In genomic region chr16:87527553-87528249, GRCm38 (mm10) we compare ENCODE assay signal across 25 mouse cellular contexts. TPM values are rescaled to one million over a fixed set of nuclear protein-coding genes. Genes with fewer than 3 reads are reported as not detected.
"Had no signal": no experiment of that assay in that cellular context is flagged by ENCODE, and none has a peak within 500 bp of the region (broad histone marks: within the 10 kb centered on the region; RNA-seq: fewer than 3 reads in every experiment).

No protein-coding gene starts in this region.

- H3K9me3 ChIP-seq: limb, embryonic 13.5 days; liver, embryonic 12.5 days; liver, embryonic 15.5 days; neural tube, embryonic 15.5 days; stomach, embryonic 15.5 days had no signal

- H3K36me3 ChIP-seq: limb, embryonic 10.5 days; limb, embryonic 13.5 days; liver, embryonic 12.5 days; liver, embryonic 15.5 days; neural tube, embryonic 15.5 days; stomach, embryonic 15.5 days had no signal

- ATAC-seq: inflammation-experienced regulatory T-cells, adult 6 months; intestine, embryonic 16.5 days; liver, embryonic 12.5 days had no signal

- H3K27me3 ChIP-seq: limb, embryonic 13.5 days; liver, embryonic 12.5 days; liver, embryonic 15.5 days; neural tube, embryonic 15.5 days; stomach, embryonic 15.5 days had no signal

- H3K9ac ChIP-seq: limb, embryonic 13.5 days; liver, embryonic 12.5 days; liver, embryonic 15.5 days; neural tube, embryonic 15.5 days; stomach, embryonic 15.5 days had no signal

- DNase-seq: kidney, adult 18-20 months; kidney, postnatal 36 days; liver; lung, adult 18-20 months; lung, postnatal 14 days; midbrain, embryonic 14.5 days; right cerebral cortex, adult 18-20 months; right cerebral cortex, postnatal 14 days; right cerebral cortex, postnatal 4 days; thymus, adult 18-20 months; thymus, postnatal 36 days had no signal

- H3K4me2 ChIP-seq: limb, embryonic 13.5 days; liver, embryonic 12.5 days; liver, embryonic 15.5 days; neural tube, embryonic 15.5 days; stomach, embryonic 15.5 days had no signal

- H3K4me1 ChIP-seq: liver, embryonic 12.5 days; liver, embryonic 15.5 days; stomach, embryonic 15.5 days had no signal

- H3K27ac ChIP-seq: kidney, postnatal 0 days; limb, embryonic 10.5 days; limb, embryonic 13.5 days; liver, embryonic 12.5 days; liver, embryonic 15.5 days; macrophage; neural tube, embryonic 15.5 days; stomach, embryonic 15.5 days had no signal

- H3K4me3 ChIP-seq: limb, embryonic 10.5 days; limb, embryonic 13.5 days; liver, embryonic 12.5 days; liver, embryonic 15.5 days; myocyte; neural tube, embryonic 15.5 days; stomach, embryonic 15.5 days had no signal

RNA-seq across cellular contexts. Expression of gene Map3k7cl, which starts 25.4 kb away (rescaled TPM):
- total RNA-seq: megakaryocyte, adult 5-6 weeks; monocyte, adult 5-6 weeks had no signal
- polyA plus RNA-seq: inflammation-experienced regulatory T-cells, adult 6 months; limb, embryonic 10.5 days; liver, embryonic 12.5 days; liver, embryonic 15.5 days; macrophage; midbrain, embryonic 14.5 days; neural tube, embryonic 11.5 days had no signal
